Mouse (Mus musculus): ENCODE results near the gene Ltbp2. TPM values are rescaled to one million over a fixed set of nuclear protein-coding genes. Genes with fewer than 3 reads are reported as not detected.

Ltbp2 gene
- polyA plus RNA-seq, 1 experiment, result 0.04 TPM

DNA sequence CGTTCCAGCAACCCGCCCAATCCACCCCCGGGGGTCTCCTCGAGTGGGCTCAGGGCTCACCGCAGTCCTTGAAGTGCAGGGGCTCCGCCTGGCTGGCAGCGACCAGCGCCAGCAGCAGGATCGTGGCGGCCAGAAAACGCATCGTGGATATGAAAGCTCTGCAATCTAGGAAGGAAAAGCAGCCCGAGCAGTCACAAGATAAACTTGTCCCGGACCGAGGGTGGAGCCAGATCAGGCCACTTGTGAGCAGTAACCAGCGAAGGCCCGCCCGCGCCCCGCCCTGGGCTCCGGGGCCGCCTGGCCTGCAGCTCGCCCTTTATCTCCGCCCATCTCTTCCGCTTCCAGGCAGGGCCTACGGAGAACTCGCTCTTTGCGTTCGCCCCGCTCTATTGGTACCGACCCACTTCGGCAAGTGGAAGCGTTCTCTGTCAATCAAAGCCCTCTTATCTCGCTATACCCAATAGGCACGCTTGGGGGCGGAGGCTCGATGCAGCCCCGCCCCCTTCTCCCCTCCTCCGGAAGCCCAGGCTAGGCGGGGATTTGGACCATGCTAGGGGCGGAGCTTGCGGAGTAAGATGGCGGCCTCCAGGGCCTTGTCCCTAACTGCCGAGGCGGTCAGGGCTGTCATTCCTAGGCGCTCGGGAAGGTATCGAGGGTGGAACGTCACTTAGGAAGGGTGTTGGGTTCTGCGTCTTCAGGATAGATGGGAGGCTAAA is 103.4 kb downstream of the Ltbp2 start, which contains the start of the genes Npc2 and Isca2:
TSS of gene Npc2 (minus strand) at position 427 of the 716 bp plus-strand sequence.
TSS of gene Isca2 (plus strand) at position 526 of the 716 bp plus-strand sequence.
- peak; percentile 45 for TF ChIP-seq GATA1 (IDR thresholded peaks at IDR 0.05; ENCODE audit: low read length)

GRCm38 (mm10) chr12:84771981-84772520 is 104.3 kb downstream of the Ltbp2 start:
- no peak for TF ChIP-seq GATA1 (IDR thresholded peaks at IDR 0.05; ENCODE audit: low read length)

DNA sequence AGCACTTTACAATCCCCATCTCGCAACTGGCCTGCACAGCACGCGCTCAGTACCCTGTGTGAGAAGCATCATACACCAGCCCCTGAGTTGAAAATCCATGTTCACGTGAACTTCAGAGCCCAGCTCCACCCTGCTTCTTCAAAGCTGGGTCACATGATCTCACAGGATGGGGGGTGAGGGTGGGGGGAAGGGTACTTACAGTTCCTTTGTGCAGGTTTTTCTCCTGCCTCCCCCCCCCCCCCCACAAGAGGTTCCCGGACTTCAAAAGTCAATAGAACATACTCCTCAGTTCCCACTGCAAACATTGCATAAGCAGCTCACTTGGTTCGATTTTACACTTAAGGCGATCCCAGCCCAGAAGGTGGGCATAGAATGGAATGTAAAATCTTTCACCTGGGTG is 106.7 kb downstream of the Ltbp2 start:
- TF ChIP-seq GATA1 (IDR thresholded peaks at IDR 0.05; ENCODE audit: low read length), result no peak

DNA sequence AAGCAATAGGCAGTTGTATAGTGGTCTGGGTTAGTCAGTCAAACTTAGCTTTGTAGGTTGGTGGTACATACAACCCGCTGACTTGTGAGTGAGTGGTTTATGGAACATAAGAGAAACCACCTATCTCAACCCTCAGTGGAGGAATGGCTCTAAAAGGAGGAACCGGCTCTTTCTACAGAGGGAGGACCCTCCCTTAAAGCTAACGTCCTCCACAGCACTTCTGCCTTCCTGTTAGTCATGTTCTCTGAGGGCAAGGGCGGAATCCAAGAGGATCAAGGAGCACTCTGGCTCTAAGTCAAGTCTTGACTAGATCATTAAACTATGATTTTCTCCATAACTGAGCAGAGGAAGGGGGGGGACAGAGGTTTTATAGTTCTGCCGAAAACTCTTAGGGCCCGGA is 108.8 kb downstream of the Ltbp2 start:
- TF ChIP-seq GATA1 (IDR thresholded peaks at IDR 0.05; ENCODE audit: low read length), result no peak

DNA sequence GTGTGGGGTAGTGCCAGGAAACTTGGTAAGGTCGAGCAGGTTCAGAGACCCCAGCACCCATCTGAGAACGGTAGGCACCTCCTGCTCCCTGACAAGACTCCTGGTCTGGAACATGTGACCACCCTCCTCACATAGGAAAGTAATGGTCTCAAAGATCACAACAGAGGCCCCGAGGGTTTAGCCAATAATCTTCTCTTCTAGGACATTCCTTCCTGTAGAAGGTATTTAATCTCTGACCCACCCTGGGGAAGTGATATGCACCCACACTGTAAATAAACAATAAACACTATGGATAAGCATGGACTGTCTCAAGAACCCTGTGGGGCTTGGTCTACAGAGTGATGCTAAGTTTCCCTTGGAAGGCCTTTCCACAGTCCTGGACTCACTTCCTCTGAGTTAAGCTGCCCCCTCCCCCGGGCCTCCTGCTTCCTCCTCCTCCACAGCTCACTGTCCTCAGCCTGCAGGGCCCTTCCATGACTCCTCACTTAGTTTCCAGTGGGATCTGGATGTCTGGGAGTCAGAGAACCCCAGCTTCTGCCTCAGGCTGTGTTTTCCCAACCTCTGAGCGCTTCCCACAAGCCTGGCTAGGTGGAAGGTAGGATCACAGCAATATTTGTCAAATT is 110.1 kb downstream of the Ltbp2 start:
- TF ChIP-seq GATA1 (IDR thresholded peaks at IDR 0.05; ENCODE audit: low read length), result no peak

DNA sequence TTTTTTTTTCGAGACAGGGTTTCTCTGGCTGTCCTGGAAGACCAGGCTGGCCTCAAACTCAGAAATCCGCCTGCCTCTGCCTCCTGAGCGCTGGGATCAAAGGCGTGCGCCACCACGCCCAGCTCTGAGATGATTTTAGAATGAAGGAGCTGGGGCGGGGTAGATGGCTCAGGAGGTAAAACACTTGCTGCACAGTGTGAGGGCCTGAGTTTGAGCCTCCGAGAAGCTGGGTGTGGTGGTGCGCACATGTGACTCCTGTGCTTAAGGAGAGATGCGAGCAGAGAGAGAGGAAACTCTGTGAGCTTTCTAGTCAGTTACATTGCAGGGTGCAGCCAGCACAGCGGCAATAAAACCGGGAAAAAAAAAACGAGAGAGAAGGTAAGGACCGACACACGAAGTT is 110.8 kb downstream of the Ltbp2 start:
- TF ChIP-seq GATA1 (IDR thresholded peaks at IDR 0.05; ENCODE audit: low read length), result no peak

- no peak for TF ChIP-seq GATA1 (IDR thresholded peaks at IDR 0.05; ENCODE audit: low read length)
Measured at GRCm38 (mm10) chr12:84764756-84765155, 111.6 kb downstream of the Ltbp2 start.

GRCm38 (mm10) chr12:84763577-84764218 is 112.6 kb downstream of the Ltbp2 start:
- no peak for TF ChIP-seq GATA1 (IDR thresholded peaks at IDR 0.05; ENCODE audit: low read length)

GRCm38 (mm10) chr12:84762532-84762931 is 113.8 kb downstream of the Ltbp2 start:
- no peak for TF ChIP-seq GATA1 (IDR thresholded peaks at IDR 0.05; ENCODE audit: low read length)

GRCm38 (mm10) chr12:84759063-84759462 is 117.3 kb downstream of the Ltbp2 start:
- TF ChIP-seq GATA1 (IDR thresholded peaks at IDR 0.05; ENCODE audit: low read length), result no peak

- no peak for TF ChIP-seq GATA1 (IDR thresholded peaks at IDR 0.05; ENCODE audit: low read length)
Measured at GRCm38 (mm10) chr12:84756016-84756415, 120.3 kb downstream of the Ltbp2 start.

DNA sequence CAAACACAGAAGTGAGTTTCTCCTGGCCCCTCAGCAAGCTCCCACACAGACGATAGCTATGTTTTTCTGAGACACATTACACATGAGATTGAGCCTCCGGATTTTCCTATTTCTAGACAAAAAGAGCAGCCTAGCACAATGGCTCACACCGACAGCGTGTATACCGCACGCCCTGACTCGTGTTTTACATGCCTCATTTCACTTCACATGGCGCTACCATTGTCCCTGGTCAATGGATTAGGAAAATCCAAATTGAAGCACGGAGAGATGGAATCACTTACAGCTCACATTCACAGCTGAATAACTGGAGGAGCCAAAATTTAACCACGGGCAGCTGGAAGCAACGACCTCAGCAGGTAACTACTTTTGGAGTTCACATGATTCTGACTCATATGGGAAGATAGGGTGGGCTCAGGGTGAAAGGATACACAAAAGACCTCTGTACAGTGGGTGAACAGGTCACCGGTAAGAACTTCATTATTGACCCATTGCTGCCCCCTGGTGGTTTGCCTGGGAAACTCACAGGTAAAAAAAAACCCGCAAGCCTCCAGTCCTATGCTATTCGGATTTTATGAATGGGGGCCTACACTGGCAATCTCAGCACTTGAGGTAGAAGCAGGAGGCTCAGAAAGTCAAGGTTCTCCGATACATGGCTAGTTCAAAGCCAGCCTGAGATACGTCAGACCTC is 121.2 kb downstream of the Ltbp2 start:
- no peak for TF ChIP-seq GATA1 (IDR thresholded peaks at IDR 0.05; ENCODE audit: low read length)

DNA sequence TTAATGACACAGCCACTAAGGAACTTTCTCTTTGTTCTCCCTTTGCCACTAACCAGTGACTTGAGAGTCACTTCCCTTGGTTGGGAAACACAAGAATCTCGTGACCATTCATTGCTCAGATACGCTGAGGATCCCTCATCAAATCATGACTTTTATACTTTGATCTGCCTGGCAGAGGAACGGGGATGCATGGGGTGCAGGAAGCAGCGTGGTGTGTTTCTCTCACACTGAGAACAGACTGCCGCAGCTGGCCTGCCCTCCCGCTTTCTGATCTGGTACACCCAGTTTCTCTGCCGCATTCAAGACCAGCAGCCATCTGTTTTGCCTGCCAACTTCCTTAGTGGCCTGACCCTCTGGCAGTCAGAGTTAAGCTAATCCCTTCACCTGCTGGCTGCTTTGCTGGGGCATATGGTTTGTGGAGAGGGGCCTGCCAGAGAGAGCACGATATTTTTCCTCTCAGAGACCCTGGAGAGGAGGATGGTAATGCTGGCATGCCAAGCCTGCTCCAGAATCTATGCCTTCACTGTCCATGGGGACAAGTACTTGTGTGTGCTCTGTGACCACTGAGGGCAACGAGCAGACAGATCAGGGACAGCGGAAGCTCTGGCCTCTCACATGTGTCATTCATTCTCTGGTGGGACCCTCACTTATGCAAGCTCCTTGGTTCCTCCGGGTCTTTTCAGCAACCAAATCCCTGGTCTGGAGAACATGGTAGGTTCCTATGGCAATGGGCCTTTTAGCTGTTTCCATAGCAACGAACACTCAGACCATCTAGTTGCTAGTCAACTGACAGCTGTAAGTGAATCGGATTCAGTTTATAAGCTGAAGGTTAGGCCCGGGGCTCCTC is 124.0 kb downstream of the Ltbp2 start:
- TF ChIP-seq GATA1 (IDR thresholded peaks at IDR 0.05; ENCODE audit: low read length), result no peak

GRCm38 (mm10) chr12:84750661-84751060 is 125.7 kb downstream of the Ltbp2 start:
- no peak for TF ChIP-seq GATA1 (IDR thresholded peaks at IDR 0.05; ENCODE audit: low read length)

GRCm38 (mm10) chr12:84748134-84748533 is 128.2 kb downstream of the Ltbp2 start:
- no peak for TF ChIP-seq GATA1 (IDR thresholded peaks at IDR 0.05; ENCODE audit: low read length)

Data from G1E-ER4 (cell line).